Mouse (Mus musculus) c-Kit-positive CD71-positive TER-119-positive erythroid progenitor cells, embryonic 14.5 days (primary cell): Measurements from ENCODE around the gene RPS10-NUDT3.

Experiments used
- DNase-seq: peaks from one replicate; pipeline ENCODE4 v3.0.0-alpha.2; 2013; ENCODE audit warnings: low spot score

Gene RPS10-NUDT3

DNA sequence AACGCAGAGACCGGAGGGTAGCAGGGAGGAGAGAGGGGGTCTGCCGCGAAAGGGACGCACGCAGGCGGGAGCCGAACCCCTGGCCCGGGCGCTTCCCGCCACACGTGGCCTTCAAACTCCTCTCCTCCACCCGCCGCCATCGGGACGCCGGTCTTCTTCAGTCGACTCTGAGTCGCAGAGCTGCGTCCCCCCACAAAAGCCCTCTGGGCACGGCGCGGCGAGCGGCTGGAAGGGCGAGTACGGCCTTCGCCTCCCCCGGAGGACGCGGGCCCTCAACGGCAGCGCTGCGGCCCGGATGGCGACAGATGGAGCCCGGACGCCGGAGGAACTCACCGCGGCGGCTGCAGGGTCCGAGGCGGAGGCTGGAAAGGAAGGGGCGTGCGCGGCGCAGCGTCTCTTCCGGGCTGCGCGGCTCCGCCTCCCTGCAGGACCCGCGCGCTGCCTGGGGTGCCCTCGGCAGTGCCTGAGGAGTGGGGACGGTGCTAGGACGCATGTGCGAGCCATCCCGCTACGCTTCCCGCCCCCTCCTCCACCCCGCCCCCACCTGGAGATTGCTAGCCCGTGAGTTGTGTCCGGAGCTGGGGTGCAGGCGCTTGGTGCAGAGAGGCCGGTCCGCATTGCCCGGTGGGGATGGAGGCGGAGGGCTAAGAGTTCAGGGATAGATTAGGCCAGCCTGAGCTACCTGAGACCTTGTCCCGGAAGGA is at the start of gene RPS10-NUDT3:
RPS10-NUDT3 (minus strand) TSS at position 352 of the 704 bp plus-strand sequence.
- peak; percentile 86 for DNase-seq

DNA sequence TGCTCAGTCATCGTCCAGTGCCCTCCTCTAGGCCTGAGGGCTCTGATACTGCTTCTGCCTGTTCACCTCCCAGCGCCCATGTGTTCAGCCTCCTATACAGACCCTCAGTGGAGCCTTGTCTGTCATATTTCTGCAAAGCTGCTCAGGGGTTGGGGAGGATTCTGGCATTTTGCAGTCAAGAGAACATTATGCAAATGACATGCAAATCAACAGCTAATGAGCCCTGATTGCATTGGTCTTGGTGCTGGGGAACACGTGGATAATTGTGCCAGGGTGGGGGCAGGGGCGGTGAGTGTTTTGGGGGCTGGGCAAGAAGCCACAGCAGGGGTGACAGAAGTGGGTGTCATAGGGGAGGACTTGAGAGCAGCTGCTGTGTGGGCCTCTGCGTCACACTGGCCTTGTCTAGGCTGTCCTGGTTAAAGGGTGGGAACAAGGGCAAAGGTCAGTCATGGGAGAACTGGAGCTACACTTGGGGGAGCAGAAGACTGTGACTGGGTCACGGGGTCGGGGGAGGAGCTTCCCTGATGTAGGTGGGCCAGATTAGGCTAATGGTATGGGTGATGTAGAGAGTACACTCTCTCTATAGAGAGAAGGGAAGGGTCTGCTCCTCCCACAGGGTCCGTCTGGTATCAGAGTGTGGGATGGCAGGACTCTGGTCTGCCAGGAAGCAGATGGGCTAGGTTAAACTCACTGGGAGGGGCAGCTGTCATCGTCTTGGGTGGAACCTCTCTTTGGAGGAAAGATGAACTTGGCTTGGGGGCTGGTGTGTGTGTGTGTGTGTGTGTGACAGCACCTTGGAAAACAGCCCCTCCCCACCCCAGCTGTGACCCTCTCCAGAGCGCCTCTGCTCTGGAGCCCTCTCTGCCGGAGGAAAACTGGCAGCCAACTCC is 44.1 kb upstream of the RPS10-NUDT3 start:
- no peak for DNase-seq

DNA sequence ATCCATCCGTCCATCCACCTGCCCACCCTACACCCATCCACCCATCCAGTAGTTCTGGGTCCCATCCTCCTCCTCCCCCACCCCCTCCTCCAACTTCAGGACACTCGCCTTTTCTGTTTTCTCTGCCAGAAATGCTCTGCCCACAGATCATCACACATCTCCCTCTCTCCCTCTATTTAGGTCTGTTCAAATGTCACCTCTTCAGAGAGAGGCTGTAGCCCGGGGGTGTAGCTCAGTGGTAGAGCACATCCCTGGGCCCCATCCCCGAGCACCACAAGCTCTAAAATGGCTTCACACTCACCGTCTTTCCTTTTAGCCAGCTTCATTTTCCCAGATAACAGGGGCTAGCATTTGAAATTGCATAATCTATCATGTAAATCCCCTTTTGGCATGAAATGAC is 42.7 kb upstream of the RPS10-NUDT3 start:
- DNase-seq, result no peak

DNA sequence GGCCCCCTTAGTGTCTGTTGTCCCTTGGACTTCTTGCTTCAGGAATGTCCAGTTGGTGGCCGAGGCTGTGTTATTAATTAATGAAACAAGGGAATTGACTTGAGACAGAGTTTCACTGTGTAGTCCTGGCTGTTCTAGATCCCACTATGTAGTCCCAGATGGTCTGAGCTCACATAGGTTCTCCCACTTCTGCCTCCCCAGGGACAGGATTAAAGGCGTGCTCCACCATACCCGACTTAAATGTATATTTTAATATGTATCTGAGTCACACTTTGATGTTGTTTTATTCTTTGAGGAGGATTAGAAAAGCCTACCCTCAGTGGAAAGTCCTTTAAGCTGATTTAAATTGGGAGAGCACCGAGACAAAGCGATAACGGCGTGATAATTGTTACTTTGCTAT is 41.2 kb upstream of the RPS10-NUDT3 start:
- no peak for DNase-seq

DNA sequence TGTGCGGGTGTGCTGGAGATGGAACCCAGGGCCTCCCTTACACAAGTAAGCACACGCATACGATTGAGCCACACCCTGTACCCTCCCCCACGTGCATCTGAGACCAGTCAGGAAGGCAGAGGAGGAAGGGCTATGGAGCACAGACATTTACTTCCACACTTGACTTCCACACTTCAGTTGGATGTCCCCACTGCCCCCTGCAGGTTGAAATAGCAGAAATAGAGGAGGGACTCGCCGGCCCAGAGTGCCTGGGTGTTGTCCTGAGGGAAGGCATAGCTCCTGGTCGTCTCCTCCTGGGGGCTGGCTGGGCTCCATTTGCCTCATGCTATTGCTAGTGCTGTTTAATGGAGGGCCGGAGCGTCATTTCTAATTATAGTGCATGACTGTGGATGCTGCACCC is 40.4 kb upstream of the RPS10-NUDT3 start:
- no peak for DNase-seq

DNA sequence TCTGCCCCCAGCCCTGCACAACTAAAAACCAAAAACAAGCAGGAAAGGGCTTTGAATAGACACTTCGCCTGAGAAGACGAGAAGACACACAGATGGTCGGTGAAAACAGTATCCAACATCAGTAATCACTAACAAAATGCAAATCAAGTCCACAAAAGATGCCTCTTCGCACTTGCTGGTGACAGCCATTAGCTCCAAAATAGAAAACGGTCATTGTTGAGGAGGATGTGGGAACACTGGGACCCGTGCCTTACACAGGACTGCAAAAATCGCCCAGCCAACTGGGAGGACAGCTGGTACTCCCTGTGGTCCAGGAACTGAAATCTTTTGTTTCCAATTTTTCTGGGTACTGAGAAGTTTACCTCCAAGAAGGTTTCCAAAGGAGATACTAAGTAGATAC is 38.9 kb upstream of the RPS10-NUDT3 start:
- no peak for DNase-seq

DNA sequence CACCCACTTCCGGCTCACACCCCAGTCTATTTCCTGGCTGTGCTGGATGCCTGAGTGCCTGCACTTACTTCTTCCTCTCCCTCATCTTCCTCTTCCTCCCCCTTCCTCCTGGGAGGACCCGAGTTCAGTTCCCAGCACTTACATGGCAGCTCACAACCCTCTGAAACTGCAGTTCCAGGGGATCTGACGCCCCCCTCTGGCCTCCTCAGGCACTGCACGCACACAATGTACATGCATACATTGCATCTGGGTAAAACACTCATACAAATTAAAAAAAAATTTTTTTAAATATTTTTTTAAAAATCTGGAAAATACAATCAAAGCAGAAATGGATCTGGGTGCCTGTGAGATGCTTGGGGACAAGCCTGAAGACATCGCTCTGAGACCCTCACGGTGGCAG is 36.7 kb upstream of the RPS10-NUDT3 start:
- DNase-seq, result no peak

DNA sequence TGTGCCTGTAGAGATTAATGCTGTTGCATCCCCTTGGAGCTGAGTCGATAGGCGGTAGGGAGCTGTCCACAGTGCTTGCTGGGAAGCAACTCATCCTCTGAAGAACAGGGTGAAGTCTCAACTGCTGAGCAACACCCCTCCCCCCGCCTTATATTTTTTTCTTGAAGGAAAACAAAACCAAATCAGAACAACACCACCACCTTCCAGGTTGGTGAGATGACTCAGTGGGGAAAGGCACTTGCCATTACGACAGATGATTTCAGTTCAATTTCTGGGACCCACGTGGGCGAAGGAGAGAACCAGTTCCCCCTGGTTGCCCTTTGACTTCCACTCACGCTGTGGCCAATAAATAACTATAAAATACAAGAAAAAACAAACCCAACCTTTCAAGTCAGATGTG is 23.7 kb upstream of the RPS10-NUDT3 start:
- DNase-seq, result no peak

DNA sequence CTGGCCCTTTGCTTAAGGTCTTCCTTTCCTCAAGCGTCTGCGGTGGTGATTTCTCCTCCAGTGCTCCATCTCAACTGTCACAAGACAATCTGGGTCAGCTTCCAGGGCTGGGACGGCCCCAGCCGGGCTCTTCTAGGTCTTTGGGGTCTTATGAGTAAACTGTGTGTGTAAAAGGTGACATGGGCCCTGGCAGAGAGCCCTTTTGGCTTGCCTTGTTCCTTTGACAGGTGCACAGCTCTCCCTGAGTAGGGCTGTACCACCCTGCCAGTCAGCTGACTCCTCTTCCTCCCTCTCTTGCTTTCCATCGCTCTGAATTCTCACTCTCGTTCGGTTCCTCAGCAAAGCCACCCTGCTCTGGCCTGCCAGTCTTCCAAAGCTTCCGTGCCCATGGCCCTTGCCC is 22.1 kb upstream of the RPS10-NUDT3 start:
- DNase-seq, result no peak

DNA sequence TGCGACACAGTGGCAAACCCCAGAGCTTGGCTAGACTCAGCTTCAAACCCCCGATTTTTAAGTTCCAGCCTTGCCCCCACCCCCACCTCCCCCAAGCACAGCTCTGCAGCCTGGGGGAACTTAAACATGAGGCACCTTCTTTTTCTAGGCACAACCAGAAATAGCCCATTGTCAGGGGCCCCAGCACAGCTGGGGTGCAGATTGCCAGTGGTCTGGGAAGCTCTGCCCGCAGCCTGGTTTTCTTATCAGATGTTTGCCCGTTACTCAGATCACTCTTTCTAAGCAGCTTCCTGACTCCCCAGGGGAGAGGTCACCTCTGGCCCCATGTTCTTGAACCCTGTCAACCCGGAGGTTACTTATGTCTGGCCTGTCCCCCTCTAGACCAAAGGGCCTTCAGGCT is 21.4 kb upstream of the RPS10-NUDT3 start:
- no peak for DNase-seq

DNA sequence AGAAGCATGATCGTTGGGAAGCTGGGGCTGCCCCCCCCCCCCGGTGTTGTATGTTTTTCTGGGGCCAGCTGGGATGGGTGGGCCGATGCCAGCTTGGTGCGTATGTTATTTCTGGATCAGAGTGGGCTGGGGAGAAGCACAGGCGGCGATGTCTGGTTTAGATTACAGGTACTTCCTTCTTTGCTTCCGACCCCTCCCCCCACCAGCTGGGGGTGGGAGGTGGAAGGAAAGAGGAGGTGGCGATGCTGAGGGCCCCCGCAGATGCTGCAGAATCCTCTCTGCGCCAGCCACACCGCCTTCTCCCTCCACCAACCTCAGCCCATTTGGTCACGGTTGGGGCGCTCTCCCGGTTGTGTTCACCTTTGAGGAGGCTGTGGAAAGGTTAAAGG is 21.0 kb upstream of the RPS10-NUDT3 start:
- DNase-seq, result no peak

DNA sequence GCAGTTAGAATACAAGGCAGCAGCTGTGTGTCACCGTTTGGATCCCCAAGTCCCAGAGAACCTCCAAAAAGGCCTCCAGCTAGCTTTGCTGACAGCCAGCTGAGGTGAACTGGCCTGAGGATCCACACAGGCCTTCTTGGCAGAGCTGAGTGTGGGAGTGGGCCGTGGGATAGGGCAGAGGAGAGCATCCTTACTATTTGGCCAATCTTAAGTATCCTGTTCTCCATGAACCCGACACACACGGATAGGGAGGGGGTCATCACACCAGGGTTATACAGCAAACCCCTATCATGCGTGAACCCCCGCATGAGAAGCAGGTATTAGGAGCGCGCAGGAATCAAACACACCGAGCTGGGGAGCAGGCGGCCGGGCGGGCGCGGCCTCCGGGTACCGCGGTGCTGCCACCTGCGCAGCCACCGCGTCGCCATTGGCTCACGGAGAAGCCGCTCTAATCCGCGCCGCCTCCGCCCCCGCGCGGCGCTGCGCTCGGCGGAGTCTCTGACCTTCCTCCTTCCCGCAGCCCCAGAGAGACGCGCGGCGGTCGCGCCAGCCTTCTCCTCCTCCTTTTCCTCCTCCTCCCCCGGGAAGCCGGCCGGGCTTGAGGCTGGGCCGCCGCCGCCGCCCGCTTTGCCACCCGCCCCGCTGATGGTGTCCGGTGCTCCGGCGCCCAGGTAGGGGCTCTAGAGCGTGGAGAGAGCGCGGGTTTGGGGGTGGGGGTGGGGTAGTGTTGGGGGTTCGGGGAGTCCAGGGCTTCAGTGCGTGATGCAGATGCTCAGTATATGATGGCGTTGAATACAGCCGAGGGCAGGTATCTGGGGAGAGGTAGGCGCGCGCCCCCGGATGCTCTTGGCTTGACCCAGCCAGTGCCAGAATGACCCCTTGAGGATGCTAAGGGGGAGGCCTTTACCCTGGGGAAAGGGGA is 20.3 kb upstream of the RPS10-NUDT3 start, which contains the start of gene Pacsin1:
Pacsin1 (plus strand) TSS at position 421 of the 922 bp plus-strand sequence.
- DNase-seq, result no peak

DNA sequence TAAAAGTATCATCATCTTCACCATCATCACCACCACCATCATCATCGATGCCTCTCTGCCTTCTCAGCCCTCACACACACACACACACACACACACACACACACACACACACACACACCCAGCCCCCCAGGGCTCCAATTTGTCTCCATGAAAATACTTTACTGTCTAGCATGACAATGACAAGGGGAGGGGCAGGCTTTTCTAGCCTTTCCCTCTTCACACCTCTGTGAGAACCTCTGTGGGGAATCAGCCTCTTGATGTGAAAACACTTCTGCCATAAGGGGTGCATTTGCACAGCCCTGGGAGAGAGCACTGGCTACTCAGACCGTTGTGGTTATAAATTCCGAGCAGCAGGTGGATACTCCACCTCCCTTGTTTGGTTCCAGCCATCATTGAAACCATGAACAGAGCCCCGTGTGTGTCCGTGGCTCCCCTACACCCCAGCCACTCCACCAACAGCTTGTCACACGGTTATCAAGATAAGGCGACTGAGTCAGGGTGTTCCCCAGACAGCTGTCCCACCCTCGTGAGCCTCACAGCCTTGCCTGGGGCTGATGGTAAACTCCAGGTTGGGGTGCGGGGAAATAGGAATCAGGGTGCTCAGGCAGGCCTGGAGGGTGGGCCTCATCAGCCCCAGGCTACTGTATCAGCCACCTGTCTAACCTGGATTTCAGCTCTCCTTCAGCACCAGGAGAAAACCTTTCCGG is 18.4 kb upstream of the RPS10-NUDT3 start:
- DNase-seq, result no peak

DNA sequence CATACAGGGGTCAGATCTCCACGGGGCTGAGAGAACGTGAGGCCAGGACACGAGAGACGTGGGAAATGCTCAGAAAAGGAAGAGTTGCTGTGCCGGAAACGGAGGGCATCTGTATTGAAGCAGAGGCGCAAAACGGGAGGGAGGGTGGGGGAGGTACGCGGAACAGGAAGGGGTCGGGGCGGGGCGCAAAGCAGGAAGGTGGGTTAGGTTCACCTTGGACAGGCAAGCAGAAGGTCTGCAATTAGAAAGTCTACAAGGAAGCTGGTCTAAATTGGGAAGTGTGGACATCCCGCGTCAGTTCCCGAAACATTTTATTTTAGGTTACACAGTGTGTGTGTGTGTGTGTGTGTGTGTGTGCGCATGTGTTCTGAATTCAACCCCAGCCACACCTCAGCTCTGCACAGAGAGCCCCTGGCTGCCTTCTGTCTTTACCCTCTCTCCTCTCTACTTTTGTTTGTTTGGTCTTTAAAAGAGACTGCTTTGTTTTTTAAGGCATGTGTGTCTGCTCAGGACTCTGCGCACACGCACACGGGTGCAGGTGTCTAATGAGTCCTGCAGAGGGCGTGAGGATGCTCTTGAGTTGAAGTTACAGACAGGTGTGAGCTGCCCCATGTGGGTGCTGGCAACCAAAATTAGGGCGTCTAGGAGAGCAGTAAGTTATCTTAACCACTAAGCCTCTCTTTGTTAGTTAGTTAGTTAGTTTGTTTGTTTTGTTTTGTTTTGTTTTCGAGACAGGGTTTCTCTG is 17.2 kb upstream of the RPS10-NUDT3 start:
- no peak for DNase-seq

DNA sequence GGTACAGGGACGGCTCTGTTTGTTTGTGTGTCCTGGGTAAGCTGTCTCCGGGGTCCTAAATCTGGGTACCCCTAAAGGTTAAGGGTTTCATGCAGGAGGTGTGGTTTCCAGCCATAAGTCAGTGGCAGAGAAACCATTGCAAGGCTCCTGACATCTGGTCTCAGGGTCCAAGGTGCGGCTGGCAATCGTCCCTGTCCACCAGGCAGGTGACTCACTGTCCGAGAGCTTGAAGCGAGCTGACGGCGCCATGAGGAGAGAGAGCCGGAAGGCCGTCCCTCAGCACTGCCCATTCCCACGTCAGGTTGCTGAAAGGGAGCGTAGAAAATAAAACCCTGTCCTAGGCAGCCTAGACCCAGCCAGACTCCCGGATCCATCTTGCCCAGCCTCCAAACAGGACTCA is 15.6 kb upstream of the RPS10-NUDT3 start:
- DNase-seq, result no peak

DNA sequence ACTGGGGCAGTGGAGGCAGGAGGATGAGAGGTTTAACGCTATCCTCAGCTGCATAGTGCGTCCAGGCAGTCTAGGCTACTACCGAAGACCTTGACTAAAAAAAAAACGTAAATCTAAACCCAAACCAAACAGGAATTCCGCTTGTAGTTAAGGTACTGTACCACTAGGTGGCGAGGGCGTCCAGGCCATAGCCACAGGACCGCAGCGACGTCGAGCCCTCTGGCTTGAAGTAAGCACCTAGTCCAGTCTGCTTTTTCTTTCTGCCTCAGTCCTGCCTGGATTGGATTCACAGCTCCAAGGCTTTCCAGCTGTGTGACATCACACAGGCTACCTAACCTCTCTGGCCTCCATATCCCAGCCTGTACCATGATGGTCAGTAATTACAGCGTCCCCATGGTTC is 15.1 kb upstream of the RPS10-NUDT3 start:
- peak; percentile 66 for DNase-seq

DNA sequence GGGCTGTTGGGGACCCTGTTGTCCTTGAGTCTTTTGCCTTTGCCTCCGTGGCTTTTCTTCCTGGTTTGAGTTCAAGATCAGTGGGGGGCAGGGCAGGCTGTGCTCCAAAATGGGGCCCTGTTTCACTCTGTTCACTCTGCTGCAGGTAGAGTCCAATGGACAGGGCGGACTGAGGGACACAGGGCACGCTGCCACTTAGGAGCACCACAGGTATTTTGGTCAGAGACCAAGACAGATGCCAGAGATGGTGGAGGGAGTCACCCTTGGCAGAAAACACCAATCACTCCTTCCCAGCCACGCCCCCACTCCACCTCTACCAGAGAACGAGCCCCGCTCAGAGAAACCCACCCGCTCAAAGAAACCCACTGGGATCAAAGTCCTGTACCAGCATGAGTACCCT is 10.8 kb upstream of the RPS10-NUDT3 start:
- DNase-seq, result no peak

DNA sequence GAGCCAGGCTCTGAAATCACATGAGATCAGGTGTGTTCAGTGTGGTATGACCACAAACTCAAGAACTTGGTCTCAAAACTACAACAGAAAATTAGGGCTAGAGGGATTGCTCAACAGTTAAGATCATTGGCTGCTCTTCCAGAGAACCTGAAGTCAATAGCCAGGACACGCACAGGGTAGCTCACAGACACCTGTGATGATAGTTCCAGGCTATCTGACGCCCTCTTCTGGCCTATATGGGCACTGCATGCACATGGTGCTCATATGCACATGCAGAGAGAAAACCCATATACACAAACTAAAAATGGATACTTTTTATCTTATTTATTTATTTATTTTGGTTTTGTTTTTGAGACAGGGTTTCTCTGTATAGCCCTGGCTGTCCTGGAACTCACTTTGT is 9.6 kb upstream of the RPS10-NUDT3 start:
- DNase-seq, result no peak

DNA sequence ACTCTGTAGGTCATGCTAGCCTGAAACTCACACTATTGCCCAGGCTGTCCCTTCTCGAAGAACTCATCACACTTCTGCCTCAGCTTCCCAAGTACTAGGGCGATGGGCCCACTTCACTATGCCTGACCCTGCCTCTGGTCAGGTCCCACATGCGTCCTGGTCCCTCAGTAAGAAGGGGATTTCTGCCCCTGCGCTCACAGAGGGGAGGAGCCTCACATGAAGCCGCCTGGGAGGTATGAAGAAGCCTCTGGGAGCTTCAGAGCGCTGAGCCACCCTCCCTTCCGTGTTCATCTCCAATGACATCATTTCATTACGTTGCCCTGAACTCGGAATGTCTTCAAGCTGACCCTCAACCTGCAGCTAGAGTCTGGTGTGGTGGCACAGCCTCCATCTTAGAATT is 8.7 kb upstream of the RPS10-NUDT3 start:
- DNase-seq, result no peak

DNA sequence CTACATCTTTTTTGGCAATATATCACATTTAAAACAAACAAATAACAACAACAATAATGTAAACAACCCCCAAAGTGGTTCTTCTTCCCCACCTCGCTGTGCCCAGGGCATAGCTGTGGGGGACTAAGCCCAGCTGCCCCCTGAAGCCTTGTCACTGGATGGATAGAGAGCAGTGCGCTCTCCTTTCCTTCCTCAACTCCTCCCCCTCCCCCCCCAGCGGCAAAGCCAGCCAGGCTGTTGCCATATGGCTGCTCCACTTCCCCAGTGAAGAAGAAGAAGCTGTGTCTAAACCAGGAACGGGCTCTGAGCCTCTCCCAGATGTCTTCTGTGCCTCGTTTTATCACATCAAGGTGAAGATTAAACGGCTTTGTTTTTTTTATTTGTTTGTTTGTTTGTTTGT is 8.1 kb upstream of the RPS10-NUDT3 start:
- no peak for DNase-seq

DNA sequence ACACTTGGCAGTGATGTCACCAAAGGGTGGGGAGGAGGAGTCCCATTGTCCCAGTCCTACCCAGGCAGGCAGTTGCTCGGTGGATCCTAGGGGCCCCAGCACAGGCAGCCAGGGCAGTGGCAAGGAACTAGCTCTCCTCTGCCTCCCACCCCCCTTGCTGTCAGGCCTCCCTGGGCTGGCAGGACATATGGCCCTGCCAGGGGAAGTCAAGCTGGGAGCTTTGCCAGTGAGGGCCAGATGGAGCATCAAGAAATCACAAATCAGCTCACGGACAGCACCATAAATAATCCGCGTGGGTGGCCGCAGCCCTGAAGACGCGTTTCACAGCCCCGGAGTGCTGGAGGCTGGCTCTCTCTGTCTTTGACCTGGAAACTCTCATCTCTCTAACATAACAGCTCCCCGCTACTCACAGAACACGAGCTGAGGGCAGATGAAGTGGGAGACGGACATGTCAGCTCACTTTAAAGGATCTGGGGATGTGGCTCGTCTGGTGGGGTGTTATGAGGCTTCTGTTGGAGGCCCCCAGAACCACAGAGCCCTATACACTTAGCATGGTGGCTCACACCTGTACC is 7.6 kb upstream of the RPS10-NUDT3 start:
- no peak for DNase-seq
